Mouse (Mus musculus) midbrain, embryonic 15.5 days (tissue): Measurements from ENCODE around the gene Ung. TPM values are rescaled to one million over a fixed set of nuclear protein-coding genes. Genes with fewer than 3 reads are reported as not detected.
A peak's percentile ranks its signal among the peaks of the same experiment; 100 is the strongest.

Source experiments
- ATAC-seq: fragments of 200-750 bp; cut with Nextera tagmentation; replicated peaks from 2 replicates; pipeline ENCODE4 v1.8.0; 2017; ENCODE audit warnings: moderate TSS enrichment
- H3K27ac ChIP-seq: fragments of 300-500 bp; sonication (generic); 2 replicates; pipeline ENCODE4 v1.5.1; 2015; ENCODE audit warnings: mild to moderate bottlenecking, inconsistent platforms
- H3K27me3 ChIP-seq: fragments of 300-500 bp; sonication (generic); replicated peaks from 2 replicates; pipeline ENCODE4 v1.6.1; 2015; ENCODE audit warnings: inconsistent platforms
- H3K36me3 ChIP-seq: fragments of 300-500 bp; sonication (generic); replicated peaks from 2 replicates; pipeline ENCODE4 v1.6.1; 2015; ENCODE audit warnings: inconsistent platforms
- H3K4me1 ChIP-seq: fragments of 300-500 bp; sonication (generic); 2 replicates; pipeline ENCODE4 v1.6.1; 2015; ENCODE audit warnings: inconsistent platforms
- H3K4me2 ChIP-seq: fragments of 300-500 bp; sonication (generic); 2 replicates; pipeline ENCODE4 v1.6.1; 2015; ENCODE audit warnings: inconsistent platforms, mild to moderate bottlenecking, moderate library complexity
- H3K4me3 ChIP-seq: fragments of 300-500 bp; sonication (generic); 2 replicates; pipeline ENCODE4 v1.5.1; 2015; ENCODE audit warnings: mild to moderate bottlenecking, inconsistent platforms
- H3K9ac ChIP-seq: fragments of 300-500 bp; sonication (generic); 2 replicates; pipeline ENCODE4 v1.6.1; 2015; ENCODE audit warnings: mild to moderate bottlenecking, inconsistent platforms
- H3K9me3 ChIP-seq: fragments of 300-500 bp; sonication (generic); 2 replicates; pipeline ENCODE4 v1.6.1; 2016; ENCODE audit warnings: inconsistent platforms
- WGBS: fragments of 180-500 bp; shearing (Covaris S2); methylation state at CpG from one replicate; pipeline ENCODE4 v1.1.7; 2015; ENCODE audit warnings: mixed read lengths; 5-methylcytosine and 5-hydroxymethylcytosine counted together
- polyA plus RNA-seq: library from polyadenylated mRNA; unstranded; fragments of >200 nt; fragmentation: Nextera tagmentation; extraction: Ambion mirVana; gene quantifications from 2 replicates; pipeline ENCODE4 v1.2.1, GENCODE M21; 2015

Gene Ung
- polyA plus RNA-seq, 1 experiment from 2014 or later: 8.5 TPM

DNA sequence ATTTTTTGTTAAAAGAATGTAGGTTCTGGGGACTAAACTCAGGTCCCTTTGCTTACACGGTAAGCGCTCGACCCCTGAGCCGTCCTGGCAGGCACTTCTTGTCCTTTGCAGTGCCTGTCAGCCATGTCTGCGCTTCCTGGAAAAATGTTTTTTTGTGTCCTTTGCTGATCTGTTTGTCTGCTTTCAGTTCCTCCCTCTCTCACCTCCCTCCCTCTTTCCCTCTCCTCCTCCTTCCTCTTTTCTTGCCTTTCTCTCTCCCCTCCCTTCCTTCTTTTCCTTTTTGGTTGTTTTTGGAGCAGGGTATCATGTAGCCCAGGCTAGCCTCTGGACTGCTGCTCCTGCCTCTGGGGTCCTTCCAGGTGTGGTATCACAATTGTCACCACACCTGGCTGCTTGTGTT, 15.2 kb upstream of the Ung start:
- H3K4me2 ChIP-seq: no peak overlapping the region
- WGBS: 82% methylated on average over 5 of the region's 5 CpGs
- H3K27me3 ChIP-seq: no peaks in the 10 kb centered on the region
- no peak for ATAC-seq
- H3K27ac ChIP-seq: no peak overlapping the region
- peaks cover 61% of the 10 kb centered on the region for H3K36me3 ChIP-seq
- no peaks in the 10 kb centered on the region for H3K9me3 ChIP-seq
- no peak overlapping the region for H3K9ac ChIP-seq
- no peak overlapping the region for H3K4me3 ChIP-seq
- H3K4me1 ChIP-seq: no peaks in the 10 kb centered on the region

DNA sequence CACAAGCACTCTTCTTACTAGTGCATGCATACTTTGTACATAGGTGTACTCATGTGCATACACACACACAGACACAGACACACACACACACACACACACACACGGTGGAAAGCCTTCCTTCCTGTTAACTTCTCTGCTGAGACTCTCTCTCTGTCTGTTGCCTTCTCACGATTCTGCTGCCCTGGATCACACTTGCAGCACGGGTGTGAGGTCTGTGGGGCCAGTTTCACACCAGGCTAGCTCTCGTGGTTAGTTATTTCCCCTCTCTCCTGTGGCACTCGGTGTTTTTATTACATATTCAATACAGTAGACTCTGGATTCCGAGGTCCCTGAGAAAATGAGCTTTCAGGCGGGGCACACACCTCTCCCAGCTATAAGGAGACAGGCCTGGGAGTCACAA, 13.6 kb upstream of the Ung start:
- ATAC-seq: no peak
- H3K9me3 ChIP-seq: no peaks in the 10 kb centered on the region
- no peak overlapping the region for H3K9ac ChIP-seq
- H3K27ac ChIP-seq: no peak overlapping the region
- no peaks in the 10 kb centered on the region for H3K27me3 ChIP-seq
- 90% methylated on average over 7 of the region's 7 CpGs for WGBS
- H3K4me1 ChIP-seq: no peaks in the 10 kb centered on the region
- no peak overlapping the region for H3K4me2 ChIP-seq
- H3K36me3 ChIP-seq: peaks cover 68% of the 10 kb centered on the region
- H3K4me3 ChIP-seq: no peak overlapping the region

DNA sequence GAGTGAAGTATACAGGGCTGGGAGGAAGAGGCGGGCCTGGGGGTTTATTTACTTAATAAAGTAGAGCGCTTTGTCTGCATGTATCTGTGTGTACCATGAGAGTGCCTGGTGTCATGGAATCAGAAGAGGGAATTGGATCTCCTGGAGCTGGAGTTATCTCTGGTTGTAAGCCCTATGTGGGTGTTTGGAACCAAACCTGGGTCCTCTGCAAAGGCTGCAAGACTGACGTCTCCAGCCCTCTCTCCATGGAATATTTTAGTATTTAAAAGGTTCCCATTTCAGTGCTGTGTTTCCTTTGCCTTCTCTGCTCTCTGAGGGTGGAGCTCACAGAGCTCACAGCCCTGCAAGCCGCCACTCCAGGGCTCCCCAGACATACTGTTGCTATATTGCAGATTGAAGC, 10.4 kb upstream of the Ung start:
- no peak for ATAC-seq
- Histone ChIP-seq H3K27me3 (no peaks in the 10 kb centered on the region), H3K36me3 (peaks cover 60% of the 10 kb centered on the region; the same call in 1 of the 2 replicates), H3K4me3 (no peak overlapping the region), H3K9ac (no peak overlapping the region), H3K27ac (no peak overlapping the region), H3K4me2 (no peak overlapping the region), H3K9me3 (no peaks in the 10 kb centered on the region), H3K4me1 (no peaks in the 10 kb centered on the region)
- WGBS: 84% methylated on average over 4 of the region's 4 CpGs

DNA sequence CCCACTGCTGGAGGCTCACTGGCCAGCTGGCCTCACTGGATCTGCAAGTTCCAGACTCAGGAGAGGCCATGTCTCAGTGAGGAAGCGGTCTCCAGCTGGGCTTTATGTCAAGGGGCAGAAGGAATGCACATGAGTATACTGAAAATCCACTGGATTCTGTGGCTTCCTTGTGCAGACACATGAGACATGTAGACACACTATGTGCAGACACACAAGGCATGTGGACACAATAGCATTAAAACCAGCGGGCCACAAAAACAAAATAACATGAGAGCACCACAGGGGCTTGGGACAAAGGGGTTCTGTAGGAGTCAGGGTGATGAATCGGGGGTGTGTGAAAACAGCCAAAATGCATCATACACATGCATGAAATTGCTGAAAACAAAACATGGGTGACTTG, 4.2 kb upstream of the Ung start:
- Histone ChIP-seq H3K4me1 (peaks cover 17% of the 10 kb centered on the region), H3K9ac (no peak overlapping the region), H3K4me3 (no peak overlapping the region), H3K36me3 (peaks cover 25% of the 10 kb centered on the region; the same call in 1 of the 2 replicates), H3K4me2 (no peak overlapping the region), H3K27ac (no peak overlapping the region), H3K27me3 (no peaks in the 10 kb centered on the region), H3K9me3 (no peaks in the 10 kb centered on the region)
- WGBS: 95% methylated on average over 3 of the region's 3 CpGs
- ATAC-seq: no peak

DNA sequence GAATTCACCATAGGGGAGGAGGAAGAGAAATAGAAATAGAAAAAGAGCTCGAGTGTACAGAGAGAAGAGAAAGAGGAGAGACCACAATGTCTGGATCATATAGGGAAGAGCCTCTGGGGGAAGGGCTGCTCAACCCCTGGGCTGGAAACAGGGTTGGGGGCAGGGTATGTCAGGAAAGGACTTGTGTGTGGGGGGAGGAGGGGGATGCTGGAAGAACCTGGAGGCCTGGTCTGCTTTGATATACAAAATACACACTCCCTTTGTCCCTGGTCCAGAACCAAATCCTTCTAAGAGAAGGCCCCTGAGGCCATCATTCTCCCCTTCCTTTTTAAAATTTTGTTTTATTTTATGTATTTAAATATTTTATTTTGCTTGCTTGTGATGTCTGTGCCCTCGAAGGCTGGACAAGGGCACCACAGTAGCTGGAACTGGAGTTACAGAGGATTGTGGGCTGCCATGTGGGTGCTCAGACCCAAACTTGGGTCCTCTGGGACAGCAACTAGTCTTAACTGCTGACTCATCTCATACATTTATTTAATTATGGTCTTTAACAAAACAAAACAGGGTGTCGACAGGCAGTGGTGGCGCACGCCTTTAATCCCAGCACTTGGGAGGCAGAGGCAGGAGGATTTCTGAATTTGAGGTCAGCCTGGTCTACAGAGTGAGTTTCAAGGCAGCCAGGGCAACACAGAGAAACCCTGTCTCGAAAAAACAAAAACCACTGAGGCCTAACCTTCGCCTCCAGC, 3.5 kb upstream of the Ung start:
- no peak overlapping the region for H3K9ac ChIP-seq
- no peaks in the 10 kb centered on the region for H3K27me3 ChIP-seq
- peaks cover 22% of the 10 kb centered on the region for H3K4me1 ChIP-seq
- H3K27ac ChIP-seq: no peak overlapping the region
- WGBS: 88% methylated on average over 7 of the region's 7 CpGs
- H3K36me3 ChIP-seq: peaks cover 18% of the 10 kb centered on the region; the same call in 1 of the 2 replicates
- H3K9me3 ChIP-seq: no peaks in the 10 kb centered on the region
- H3K4me3 ChIP-seq: peak overlapping the region; percentile 69
- ATAC-seq: no peak
- peak overlapping the region; percentile 99 for H3K4me2 ChIP-seq

DNA sequence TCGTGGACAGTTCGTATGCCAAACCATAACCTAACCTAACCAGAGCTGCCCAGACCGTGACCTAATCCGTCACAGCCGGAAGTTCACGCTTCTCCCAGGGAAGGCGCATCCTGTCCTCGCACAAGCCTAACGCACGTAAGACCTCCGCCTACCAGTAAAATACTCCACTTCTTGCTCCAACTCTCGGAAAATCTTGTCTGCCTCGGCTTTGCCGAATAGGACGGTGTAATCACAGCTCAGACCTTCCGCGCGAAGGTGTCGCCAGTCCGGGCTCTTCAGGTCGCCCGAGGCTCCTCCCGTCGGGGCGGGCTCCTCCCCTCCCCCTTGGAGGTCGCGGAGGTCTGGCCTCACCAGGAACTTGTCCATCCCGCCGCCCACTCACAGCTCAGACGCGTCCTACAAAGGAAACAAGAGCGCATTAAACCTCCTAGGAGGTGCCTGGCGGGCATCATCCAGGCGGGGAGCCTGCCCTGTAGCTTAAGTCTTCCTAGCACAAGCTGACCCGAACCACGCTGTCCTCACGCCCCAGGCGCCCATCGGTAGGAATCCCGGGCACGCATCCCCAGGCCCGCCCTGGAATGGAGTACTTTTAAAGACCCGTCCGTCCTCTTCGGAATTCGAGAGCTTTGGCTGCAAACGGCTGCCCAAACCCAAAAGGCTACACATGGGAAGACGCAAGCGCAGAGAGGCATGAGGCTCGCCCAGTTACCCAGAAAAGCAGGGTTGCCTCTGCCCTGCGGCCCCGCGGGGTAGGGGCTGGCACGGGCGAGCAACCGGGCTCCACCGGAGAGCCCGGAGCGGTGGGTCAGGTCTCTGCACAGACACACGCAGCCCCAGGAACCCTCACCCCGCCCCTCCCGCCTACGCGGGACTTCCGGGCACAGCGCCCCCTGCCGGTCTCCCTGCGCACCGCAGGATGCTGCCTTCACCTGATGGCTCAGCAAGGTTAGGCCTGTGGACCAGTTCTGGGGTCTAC, 2.5 kb upstream of the Ung start, which contains the start of gene Alkbh2:
Gene Alkbh2 (minus strand): TSS at position 845 of the 976 bp plus-strand sequence.
- H3K9me3 ChIP-seq: no peaks in the 10 kb centered on the region
- peak within 1 kb of the TSS; percentile 99 for H3K4me2 ChIP-seq
- H3K4me1 ChIP-seq: peaks cover 28% of the 10 kb centered on the region
- H3K4me3 ChIP-seq: peak within 1 kb of the TSS; percentile 69
- H3K27me3 ChIP-seq: no peaks in the 10 kb centered on the region
- H3K27ac ChIP-seq: peak within 1 kb of the TSS; percentile 85
- H3K36me3 ChIP-seq: peaks cover 12% of the 10 kb centered on the region; the same call in 1 of the 2 replicates
- ATAC-seq: peak; percentile 25
- WGBS: under 1% methylated on average over 69 of the region's 69 CpGs
- H3K9ac ChIP-seq: peak within 1 kb of the TSS; percentile 67

DNA sequence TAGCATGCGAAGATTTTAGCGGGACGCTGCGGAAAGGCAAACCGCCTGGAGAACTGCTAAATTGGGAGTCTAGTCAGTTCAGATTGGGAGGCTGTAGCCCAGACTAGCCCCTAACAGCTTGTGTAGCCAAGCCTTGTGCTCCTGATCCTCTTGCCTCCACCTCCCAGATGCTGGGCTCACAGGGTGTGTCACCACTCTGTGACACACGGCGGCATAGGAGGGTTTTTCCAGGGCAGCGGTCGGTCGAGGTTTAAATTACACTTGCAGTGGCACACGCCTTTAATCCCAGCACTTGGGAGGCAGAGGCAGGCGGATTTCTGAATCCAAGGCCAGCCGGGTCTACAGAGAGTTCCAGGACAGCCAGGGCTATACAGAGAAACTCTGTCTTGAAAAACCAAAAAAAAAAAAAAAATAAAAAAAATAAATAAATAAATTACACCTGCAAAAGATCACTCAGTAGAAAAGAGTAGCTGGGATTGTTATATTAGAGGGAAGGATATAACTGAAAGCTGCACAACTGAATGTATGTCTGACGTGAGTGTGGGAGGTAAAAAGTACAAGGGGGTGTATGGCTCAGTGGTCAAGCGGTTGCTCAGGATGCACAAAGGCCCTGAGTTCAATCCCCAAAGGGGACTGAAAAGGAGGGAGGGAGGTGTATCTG, 506 bp upstream of the Ung start:
- 82% methylated on average over 15 of the region's 15 CpGs for WGBS
- Histone ChIP-seq H3K36me3 (no peaks in the 10 kb centered on the region), H3K27ac (no peak overlapping the region), H3K4me2 (peak overlapping the region; percentile 97), H3K27me3 (no peaks in the 10 kb centered on the region), H3K4me1 (peaks cover 28% of the 10 kb centered on the region), H3K9ac (0 out of 2 replicates have a peak overlapping the region, but pooled peaks have one; percentile 47), H3K4me3 (peak overlapping the region; percentile 83), H3K9me3 (no peaks in the 10 kb centered on the region)
- no peak for ATAC-seq

DNA sequence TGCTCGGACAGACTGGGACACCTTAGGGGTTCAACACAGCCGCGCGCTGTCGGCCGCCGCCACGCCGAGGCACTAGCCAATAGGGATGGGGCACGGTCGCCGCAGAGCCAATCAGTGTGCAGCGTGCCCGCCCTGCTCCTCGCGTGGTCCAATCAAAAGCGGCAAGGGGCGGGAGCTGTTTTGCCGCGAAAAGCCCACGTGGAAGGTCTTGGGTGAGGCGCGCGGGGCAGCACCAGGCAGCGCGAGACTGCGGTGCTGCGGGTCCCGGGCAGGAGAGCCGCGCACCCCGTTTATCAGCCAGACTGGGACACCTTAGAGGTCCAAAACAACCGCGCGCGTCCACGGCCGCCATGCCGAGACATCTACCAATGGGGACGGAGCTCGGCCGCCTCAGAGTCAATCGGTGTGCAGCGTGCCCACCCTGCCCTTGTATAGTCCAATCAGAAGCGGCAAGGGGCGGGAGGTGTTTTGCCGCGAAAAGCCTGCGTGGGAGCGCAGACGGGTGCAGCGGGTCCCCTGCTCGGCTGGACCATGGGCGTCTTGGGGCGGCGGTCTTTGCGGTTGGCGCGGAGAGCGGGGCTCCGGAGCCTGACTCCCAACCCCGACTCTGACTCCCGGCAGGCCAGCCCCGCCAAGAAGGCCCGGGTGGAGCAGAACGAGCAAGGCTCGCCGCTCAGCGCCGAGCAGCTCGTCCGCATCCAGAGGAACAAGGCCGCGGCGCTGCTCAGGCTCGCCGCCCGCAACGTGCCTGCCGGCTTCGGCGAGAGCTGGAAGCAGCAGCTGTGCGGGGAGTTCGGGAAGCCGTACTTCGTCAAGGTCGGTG, 723 bp downstream of the Ung start:
- H3K9me3 ChIP-seq: no peaks in the 10 kb centered on the region
- H3K9ac ChIP-seq: peak overlapping the region; percentile 47
- peak; percentile 98 for ATAC-seq
- H3K27me3 ChIP-seq: no peaks in the 10 kb centered on the region
- peak overlapping the region; percentile 48 for H3K27ac ChIP-seq
- under 1% methylated on average over 87 of the region's 87 CpGs for WGBS
- H3K36me3 ChIP-seq: no peaks in the 10 kb centered on the region
- peak overlapping the region; percentile 97 for H3K4me2 ChIP-seq
- H3K4me3 ChIP-seq: peak overlapping the region; percentile 83
- H3K4me1 ChIP-seq: peaks cover 28% of the 10 kb centered on the region

DNA sequence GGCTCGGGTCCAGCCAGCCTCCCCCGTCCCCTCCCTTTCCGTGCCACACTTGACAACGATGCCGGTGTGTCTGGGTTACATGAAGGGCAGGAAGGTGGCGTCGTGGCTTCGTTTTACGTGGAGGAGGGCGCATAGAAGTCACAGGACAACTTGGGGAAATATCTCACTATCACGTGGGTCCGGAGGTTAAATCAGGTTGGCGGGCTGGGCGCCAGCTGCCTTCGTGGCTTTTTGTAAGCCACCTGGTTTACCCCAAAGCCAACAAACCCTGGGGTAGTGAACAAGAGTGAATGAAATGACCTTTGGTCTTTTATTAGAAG, 1.3 kb downstream of the Ung start:
- peak overlapping the region; percentile 97 for H3K4me2 ChIP-seq
- no peaks in the 10 kb centered on the region for H3K36me3 ChIP-seq
- WGBS: under 1% methylated on average over 15 of the region's 15 CpGs
- peak overlapping the region; percentile 48 for H3K27ac ChIP-seq
- H3K4me1 ChIP-seq: peaks cover 28% of the 10 kb centered on the region
- no peaks in the 10 kb centered on the region for H3K9me3 ChIP-seq
- H3K9ac ChIP-seq: peak overlapping the region; percentile 39
- H3K4me3 ChIP-seq: peak overlapping the region; percentile 83
- H3K27me3 ChIP-seq: no peaks in the 10 kb centered on the region
- no peak for ATAC-seq

DNA sequence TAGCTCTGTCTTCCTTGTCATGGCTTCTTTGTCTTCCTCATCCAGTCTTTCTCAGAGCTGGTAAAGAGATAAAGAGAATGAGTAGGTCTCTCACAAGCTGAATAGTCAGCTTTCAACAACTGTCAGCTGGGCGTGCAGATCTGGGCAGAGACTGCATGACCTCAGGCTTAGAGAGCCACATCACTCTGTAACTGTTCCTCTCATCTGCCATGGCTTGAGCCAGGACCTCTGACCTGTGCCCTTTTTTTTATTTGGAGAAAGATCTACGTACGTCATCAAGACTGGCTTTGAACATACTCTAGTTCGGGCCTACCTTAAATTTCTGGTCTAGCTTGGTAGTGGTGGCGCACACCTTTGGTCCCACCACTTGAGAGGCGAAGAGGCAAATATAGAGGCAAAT, 2.7 kb downstream of the Ung start:
- ATAC-seq: no peak
- Histone ChIP-seq H3K27ac (no peak overlapping the region), H3K4me1 (peaks cover 22% of the 10 kb centered on the region), H3K27me3 (no peaks in the 10 kb centered on the region), H3K9ac (no peak overlapping the region), H3K4me2 (no peak overlapping the region), H3K4me3 (no peak overlapping the region), H3K36me3 (no peaks in the 10 kb centered on the region), H3K9me3 (no peaks in the 10 kb centered on the region)
- 89% methylated on average over 6 of the region's 6 CpGs for WGBS

DNA sequence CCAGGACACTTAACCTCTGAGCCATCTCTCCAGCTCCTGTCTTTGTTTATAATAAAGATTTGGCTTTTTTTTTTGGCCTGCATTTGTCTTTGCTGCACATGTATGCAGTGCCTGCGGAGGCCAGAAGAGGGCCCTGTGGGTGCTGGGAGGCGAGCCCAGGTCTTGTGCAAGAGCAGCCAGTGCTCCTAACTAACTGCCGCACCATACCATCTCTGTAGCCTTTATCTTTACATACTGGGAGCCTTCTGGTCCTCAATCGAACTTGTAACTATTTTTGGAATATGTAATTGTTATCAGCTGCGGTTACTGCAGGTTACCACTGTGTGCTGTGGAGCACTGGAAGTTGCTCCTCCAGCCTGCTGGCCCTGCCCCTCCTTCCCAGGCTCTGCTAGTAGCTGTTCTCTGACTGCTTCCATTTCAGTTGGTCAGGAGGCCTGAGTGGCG, 3.9 kb downstream of the Ung start:
- no peak for ATAC-seq
- H3K36me3 ChIP-seq: no peaks in the 10 kb centered on the region
- no peak overlapping the region for H3K4me3 ChIP-seq
- H3K4me2 ChIP-seq: no peak overlapping the region
- H3K27ac ChIP-seq: no peak overlapping the region
- 67% methylated on average over 6 of the region's 6 CpGs for WGBS
- H3K9ac ChIP-seq: no peak overlapping the region
- H3K9me3 ChIP-seq: no peaks in the 10 kb centered on the region
- peaks cover 31% of the 10 kb centered on the region for H3K4me1 ChIP-seq
- H3K27me3 ChIP-seq: no peaks in the 10 kb centered on the region
